Mouse (Mus musculus) layer of hippocampus, adult 11-12 months (tissue): ENCODE results near the gene Emc4.

ENCODE experiments used
- DNase-seq: peaks from one replicate; pipeline ENCODE4 v3.0.0; 2022; ENCODE audit warnings: low spot score

The Emc4 gene

DNA sequence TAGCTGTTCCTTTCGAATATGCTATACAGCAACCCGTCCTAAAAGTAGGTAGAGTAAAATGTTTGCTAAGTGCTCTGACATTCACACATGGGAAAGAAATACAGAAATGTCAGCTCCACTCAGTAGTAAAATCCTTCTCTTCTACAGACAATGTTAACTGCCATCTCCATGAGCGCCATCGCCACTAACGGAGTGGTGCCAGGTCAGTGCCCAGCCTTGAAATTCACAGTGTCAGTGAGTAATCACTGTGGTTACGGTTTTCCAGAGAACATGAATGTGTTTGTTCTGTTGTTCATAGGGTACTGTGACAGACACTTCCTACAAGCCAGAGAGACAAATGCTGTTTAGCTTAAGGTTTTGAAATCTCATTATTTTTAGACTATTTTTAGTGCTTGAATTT, 30.6 kb downstream of the Emc4 start:
- no peak for DNase-seq

DNA sequence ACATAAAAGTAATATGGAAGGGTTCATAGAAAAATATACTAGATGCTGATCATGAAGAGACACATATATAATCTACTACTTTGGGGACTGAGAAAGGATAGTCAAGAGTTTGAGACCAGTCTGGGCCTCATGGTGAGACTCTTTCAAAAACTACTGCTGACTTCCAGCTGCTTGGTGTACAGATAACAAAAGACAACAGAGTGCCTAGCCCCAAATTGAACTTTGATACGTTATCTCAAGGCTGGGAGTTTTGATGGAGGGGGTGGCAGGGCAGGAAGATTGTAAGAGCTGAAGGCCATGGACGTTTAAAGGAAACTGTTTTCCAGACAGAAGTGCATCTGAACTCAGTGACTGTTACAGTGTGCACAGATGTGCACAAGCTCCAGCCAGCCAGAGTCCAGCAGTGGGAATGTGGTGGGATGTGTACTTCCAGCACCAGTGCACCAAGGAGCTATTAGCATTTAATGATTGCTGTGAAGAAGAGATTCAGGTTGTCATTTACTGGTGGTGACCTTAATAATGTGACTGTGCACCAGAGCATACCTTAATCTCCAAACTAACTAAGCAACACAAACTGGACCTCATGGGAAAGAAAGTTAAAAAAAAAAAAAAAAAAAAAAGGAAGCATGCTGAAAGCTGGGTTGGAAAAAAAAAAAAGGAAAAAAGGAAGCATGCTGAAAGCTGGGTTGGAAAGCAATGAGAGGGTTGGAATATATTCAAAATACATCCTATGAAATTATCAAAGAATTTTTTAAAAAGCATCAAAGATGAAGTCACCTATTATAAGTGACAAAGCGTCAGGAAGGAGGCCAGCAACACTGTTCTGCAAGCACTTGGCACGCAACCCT, 35.6 kb downstream of the Emc4 start:
- DNase-seq: no peak

- no peak for DNase-seq
These were observed 39.6 kb downstream of the Emc4 start for GRCm38 (mm10) chr2:112328069-112328777.

- no peak for DNase-seq
These were observed 48.9 kb downstream of the Emc4 start for GRCm38 (mm10) chr2:112318905-112319304.

DNA sequence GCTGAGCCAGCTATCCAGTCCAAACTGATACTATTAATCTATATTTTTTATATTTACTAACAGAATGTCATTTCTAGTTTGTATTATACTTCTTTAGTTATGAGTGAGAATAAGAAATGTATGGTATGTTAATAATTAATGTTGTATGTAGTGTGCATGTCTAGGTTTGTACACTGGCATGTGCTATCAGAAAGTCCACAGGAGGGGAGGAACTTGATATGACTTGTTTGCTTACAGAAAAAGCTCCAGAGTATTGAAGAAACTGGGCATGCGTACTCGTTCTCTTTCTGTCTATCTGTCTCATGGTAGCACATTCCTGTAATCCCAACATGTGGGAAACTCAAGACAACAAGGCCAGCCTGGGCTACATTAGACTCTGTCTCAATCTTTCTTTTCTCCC, 49.6 kb downstream of the Emc4 start:
- DNase-seq: no peak

- no peak for DNase-seq
These were observed 52.2 kb downstream of the Emc4 start for GRCm38 (mm10) chr2:112315638-112316037.
